Mouse (Mus musculus) erythroblast, embryonic 14.5 days (primary cell): ENCODE data around the gene Podxl.
"Not testable (repeated sequence)": the region's sequence is repeated elsewhere in the genome, so short reads cannot be mapped to it uniquely, and the experiment has no call there.

Experiments
- GATA1 ChIP-seq: IDR thresholded peaks from 2 replicates; pipeline ENCODE4 v1.6.1; 2012; ENCODE audit warnings: low read length, inconsistent platforms, mixed read lengths
- TAL1 ChIP-seq: IDR thresholded peaks from 3 replicates; pipeline ENCODE4 v1.6.1; 2012; ENCODE audit warnings: low read length, inconsistent platforms, mixed read lengths

DNA sequence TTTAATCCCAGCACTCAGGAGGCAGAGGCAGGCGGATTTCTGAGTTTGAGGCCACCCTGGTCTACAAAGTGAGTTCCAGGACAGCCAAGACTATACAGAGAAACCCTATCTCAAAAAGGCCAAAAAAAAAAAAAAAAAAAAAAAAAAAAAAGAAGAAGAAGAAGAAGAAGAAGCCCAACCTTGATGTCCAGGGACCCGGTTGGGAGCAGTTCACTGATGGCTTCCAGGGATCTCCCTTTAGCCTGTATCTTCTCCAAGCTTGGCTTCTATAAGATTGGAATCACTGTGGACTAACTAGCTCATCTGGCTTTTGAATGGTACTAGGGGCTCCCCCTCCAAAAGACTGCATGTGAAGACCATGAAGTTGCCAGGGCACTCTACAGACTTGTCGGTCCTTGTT is 1.8 kb downstream of the Podxl start:
- TF ChIP-seq TAL1, GATA1: not testable (repeated sequence)
